Mouse (Mus musculus) inflammation-experienced regulatory T-cells, adult 6 months (primary cell): ENCODE results near the gene Xirp2. TPM values are rescaled to one million over a fixed set of nuclear protein-coding genes. Genes with fewer than 3 reads are reported as not detected.
"Not testable (repeated sequence)": the region's sequence is repeated elsewhere in the genome, so short reads cannot be mapped to it uniquely, and the experiment has no call there.

Experiments used
- ATAC-seq: one replicate; pipeline ENCODE4 v1.8.0; 2017
- polyA plus RNA-seq, 3 experiments: library from polyadenylated mRNA; unstranded; fragments of 100-300 nt; shearing (Covaris generic); gene quantifications; one replicate each; pipeline ENCODE4 v1.2.1; 2017

Gene Xirp2
- polyA plus RNA-seq: not detected

DNA sequence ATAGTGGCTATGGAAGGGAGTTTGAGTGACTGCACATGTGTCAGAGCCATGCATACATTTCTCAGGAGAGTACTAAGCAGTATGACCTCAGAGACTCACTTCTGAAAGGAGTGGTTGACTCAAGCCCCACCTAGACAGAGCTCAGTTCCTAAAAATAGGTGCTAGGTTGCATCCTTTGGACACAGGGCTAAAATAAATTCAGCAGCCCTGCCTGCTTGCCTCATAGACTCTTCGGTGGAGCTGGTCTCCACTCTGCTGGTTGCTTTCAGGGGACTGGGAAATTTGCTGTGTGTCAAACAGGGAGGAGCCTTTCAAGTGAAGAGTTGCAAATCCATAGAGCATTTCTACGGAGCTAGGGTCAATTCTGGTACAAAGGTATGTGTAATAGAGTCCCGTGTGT is at the start of gene Xirp2:
Xirp2 (plus strand) TSS at position 223 of the 400 bp plus-strand sequence.
- no peak for ATAC-seq

DNA sequence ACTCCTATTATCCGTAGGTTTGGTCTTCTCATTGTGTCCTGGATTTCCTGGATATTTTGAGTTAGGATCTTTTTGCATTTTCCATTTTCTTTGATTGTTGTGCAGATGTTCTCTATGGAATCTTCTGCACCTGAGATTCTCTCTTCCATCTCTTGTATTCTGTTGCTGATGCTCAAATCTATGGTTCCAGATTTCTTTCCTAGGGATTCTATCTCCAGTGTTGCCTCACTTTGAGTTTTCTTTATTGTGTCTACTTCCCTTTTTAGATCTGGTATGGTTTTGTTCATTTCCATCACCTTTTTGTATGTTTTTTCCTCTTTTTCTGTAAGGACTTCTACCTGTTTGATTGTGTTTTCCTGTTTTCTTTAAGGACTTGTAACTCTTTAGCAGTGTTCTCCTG is 32.4 kb upstream of the Xirp2 start, which contains the start of gene Gm21830:
Gm21830 (plus strand) TSS at position 301 of the 400 bp plus-strand sequence.
- ATAC-seq: not testable (repeated sequence)

DNA sequence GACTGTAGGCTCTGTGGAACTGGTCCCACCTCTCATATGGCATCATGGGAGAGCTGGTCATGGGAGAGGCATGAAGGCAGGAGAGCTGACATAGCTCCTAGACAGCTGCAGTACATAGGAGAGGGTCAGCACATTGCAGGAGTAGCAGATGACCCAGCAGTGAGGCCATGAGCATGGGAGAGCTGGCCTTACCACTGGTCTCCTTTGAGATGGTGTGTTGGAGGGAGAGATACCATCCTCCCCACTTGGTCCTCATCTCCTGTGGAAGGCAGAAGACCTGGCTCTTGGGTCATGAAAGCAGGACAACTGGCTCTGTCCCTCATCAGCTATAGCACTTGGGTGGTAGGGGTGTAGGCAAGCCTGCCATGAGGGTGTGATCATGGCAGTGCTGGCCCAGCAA is 24.9 kb upstream of the Xirp2 start:
- no peak for ATAC-seq

DNA sequence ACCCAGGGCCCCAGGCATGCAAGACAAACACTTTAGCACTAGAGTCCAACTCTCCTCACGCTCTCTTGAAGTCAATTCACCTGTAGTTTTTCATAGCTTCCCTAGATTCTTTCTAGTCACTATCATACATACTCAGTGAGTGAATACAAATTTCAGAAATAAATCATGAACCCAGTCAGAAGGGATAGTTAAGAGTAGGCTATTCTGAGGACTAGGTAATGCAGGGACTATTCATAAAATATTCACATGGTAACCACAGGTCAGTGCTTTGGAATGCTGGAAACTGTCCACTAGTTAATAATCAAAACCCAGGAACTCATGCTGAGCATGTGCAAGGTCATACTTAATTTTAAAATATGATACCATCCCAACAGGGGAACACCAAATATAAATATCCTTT is 23.0 kb upstream of the Xirp2 start:
- ATAC-seq: no peak

DNA sequence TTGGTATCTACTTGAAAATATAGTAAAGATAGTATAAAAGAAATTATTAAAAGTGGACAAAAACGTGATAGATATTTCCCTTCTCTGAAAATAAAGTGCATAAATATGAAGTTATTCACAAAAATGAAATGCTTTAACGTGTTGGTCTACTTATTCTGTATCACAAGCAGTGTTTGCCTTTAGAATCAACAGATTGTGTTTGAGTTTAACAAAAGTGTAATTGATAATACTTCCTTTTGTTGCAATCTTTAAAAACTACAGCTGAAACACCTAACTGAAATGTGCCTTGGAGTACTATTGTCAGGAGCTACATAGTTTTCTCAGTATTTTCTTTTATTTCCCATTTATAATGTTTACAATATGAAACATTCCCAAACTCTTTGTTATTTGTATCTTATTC is 12.7 kb upstream of the Xirp2 start, which contains the start of gene Gm26727:
Gm26727 (minus strand) TSS at position 101 of the 400 bp plus-strand sequence.
- ATAC-seq: no peak

DNA sequence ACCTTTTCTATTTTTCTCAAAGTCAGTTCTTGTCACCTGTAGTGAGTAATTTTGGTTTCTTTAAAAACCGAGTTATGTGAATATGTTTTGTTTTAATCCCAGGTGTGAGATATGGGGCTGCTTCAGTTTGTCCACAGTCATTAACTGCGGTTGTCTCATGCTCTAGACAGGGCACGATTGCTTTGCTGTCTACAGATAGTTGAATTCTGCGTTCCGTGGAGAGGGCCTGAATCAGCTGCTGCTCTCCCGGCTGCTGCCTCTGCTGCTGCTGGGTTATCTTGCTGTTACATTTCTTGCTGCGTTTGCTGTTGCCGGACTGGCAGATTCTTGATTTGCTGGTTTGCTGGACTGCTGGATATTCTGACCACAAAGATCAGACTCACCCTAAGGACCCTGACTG is 7.5 kb upstream of the Xirp2 start:
- ATAC-seq: no peak

DNA sequence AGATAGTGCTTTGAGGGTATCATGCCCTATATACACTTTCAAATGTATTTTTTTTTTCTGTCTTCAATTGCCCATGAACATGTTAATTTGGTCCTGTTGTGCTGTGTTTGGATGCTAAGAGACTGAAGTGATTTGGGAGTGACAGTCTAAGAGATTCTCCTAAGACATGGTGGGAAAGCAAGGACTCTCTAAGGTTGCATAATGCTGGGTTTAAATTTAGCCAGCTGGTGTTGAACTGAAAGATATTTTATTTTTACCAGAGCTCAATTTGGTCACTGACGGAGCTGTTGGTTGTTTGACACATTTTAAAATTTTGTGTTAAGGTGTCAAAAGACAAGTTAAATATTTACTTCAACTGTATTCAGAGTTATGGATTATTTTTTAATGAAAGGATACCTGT is 970 bp downstream of the Xirp2 start:
- no peak for ATAC-seq

DNA sequence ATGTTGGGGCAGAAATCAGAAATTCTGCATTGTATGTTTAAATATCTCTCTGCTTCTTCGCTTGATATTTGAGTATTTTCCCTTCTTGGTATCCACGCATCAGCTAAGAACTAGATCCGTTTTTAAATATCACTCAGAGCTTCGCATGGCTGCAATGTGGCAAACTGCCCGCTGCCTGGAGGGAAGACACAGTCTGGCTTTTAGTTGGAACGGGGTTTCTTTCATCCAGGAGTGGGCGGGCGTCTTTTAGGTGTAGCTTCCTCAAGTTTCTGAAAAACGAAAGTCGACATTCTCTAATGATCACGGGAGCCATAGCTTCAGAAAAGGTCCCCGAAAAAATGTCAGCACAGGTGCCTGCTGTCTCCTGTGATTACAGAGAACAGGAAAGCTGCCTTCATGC is 1.4 kb downstream of the Xirp2 start:
- ATAC-seq: no peak

DNA sequence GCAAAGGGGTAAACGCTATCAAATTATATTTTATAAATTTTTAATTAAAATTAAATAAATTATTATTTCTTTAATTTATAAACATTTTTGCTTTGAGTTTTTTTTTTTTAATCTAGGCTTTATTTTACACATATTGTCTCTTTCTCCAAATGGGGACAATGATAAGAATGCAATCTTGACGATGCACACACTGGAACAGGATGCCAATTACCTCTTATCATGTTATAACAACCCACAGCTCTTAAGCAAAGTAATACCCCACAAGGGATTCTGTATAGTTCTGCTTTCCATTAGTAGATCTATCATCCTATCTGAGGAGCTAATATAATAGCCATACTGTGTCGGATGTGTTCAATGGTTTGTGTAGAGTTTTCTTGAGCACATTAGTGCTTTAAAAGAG is 15.1 kb downstream of the Xirp2 start:
- ATAC-seq: no peak

DNA sequence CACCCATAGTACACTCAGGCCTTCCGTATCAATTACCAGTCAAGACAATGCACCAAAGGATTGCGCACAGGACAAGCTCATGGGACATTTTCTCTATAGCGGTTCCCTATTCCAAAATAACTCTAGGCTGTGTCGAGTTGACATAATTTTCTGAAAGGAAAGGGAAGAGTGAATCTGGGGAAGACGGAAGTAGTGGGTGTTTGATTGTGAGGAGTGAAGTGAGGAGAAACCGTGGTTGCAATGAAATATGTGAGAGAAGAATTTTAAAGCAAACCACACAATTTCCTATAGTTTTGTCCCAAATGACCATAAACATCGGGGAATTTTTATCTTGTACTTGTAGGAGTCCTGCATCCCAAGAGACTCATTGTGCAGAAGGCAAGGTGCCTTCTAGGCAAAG is 21.2 kb downstream of the Xirp2 start:
- no peak for ATAC-seq

DNA sequence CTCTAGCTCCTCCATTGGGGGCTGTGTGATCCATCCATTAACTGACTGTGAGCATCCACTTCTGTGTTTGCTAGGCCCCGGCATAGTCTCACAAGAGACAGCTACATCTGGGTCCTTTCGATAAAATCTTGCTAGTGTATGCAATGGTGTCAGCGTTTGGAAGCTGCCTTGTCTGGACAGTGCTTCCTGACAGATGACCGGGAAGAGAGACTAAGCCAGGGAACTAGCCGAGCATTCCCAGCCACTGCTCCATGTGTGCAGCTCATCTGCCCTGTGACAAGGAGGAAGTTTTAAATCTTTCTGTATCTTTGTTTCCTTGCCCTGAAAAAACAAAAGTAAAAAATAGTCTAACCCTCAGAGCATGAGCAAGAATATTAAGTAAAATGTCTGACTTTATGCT is 24.2 kb downstream of the Xirp2 start:
- not testable (repeated sequence) for ATAC-seq

DNA sequence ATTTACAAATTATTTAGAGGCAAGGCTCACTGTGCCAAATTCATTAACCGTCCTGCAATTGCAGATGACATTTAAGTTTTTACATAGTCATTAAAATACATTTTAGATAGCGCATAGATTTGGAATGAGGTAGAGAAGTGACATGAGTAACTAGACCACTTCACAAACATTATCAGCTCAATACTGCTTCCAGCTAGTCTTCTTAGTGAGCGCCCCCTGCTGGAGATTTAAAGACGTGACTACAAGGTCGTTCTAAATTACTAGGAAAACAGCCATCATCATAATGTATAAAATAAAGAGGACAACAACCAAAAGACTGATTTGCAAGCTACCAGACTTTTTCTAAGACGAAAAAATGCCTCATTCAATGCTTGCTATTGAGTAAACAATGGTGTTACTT is 32.0 kb downstream of the Xirp2 start:
- no peak for ATAC-seq

DNA sequence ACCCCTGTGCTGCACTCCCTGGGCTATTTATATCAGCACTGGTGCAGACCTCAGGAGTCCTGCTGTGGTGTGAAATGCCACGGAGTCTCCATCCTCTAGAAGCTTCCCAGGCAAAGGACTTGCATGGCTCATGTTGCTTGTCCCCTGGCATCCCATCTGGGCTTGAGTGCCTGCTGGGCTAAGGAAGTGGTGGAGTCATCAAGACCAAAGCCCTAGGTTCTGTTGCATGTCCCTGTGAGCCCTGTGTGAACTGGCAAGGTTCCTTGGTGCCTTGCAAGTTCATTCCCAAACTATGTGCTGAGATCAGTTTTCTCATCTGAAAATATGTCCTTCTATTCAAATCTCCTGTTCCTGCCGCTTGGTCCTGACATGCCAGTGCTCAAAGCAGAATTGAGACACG is 35.2 kb downstream of the Xirp2 start:
- ATAC-seq: no peak

DNA sequence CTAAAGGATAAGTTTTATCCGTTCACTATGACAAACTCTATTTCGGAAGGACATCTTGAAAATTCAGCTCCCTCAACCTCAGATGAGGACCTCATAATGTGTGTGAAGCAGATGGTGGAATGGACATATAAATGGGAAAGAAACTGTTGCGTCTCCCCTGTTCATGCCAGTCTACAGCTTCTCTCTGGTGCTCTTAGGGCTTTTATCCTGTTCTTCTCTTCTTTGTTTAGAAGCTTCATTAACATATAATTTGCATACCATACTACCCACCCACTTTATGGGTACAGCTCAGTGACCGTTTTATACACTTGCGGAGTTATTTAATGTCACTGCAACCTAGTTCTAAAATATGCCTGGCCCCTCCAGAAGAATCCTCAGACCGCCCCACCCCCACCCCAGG is 40.9 kb downstream of the Xirp2 start:
- no peak for ATAC-seq

DNA sequence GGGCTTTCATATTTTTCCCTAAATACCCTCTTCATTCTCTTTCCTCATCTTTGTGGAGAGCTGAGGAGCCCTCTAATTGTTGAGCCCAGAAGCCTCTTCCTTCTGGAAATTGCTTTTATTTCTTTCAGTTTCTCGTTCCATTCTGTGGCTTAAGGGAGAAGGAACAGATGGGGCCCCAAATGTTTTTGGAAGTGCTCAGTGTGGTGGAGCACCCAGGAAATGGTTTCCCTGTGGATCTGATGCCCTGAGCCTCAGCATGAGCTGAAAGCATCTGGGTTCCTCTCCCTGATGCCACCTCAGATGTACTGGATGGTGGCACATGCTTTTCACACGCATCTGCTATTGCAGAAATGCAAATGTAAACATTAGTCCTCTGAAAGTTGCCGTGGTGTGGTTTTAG is 41.4 kb downstream of the Xirp2 start:
- no peak for ATAC-seq

DNA sequence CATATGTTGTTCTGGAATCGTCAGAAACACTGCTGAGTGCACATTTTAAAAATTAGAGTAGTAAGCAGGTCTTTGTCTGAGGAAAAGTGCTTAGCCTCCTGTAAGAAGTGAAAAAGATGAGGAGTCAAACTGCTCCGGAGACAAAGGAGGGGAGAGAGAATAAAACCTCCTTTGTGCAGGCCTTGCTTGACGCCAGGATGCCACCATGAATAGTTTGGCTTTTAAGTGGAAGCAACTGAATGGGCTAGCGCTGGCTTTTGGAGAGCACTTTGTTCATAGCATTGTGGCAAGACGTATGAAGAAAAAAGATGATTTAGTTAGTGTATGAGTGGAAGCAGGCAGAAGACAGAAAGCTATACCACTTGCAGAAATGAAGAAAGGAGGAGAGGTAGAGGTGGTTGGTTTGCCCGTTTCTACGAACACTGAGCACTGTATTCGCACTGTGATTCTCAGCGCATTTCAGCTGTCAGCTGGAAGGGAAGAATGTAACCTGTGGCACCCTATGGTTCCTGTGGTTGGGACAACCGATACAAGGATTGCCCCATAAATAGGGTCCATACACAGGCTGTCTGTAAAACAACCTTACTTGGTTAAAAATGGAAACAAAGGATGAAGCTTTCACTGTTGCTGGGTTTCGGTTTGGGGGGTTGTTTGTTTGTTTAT is 42.8 kb downstream of the Xirp2 start:
- no peak for ATAC-seq

DNA sequence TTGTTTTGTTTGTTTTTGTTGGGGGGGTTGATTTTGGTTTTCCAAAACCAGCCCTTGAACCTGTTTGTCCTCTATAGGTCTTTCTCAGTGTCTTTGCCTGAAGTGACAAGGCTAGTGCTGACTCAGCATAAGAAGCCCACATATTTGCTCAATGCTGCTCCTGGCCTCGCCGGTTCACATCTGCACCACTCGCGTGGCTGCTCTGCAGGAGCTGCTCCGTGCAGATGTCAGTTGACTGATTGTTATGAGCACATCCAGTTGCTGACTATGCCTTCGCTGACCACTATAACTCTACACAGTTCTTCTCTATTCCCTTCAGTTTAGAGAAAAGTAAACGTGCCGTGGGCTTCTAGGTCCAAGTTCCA is 43.3 kb downstream of the Xirp2 start:
- no peak for ATAC-seq

DNA sequence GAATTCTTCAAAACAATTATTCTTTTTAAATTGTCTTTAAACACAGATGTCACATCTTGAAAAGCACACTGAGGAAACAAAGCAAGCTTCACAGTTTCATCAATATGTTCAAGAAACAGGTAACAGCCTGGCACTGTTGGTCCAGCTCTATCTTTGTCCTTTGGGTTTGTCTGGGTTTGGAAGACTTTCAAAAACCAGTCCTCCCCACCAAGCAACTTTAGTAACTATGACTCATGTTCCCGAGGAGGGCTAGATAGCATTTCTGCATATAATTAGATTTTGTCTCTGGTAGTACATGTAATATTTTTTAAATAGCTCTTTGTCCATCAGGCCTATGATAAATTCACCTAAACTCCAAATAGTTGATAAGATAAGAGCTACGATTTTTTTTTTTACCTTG is 59.7 kb downstream of the Xirp2 start:
- no peak for ATAC-seq

DNA sequence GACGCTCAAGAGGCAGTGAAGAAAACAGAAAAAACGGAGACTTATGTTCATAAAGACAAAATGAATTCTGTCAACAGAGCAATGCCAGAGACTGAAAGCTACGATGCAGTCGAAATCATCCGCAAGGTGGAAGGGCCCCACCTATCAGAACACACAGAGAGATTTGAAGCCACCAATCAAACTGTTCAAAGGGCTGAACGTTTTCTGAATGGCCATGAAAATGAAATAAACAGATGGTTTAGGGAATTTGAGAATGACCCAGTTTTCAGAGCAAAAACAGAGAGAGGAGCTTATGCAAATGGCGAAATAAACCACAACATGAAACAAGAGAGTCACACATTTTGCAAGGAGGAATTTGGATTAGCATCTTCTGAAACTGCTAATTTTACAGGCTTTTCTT is 70.6 kb downstream of the Xirp2 start:
- no peak for ATAC-seq

DNA sequence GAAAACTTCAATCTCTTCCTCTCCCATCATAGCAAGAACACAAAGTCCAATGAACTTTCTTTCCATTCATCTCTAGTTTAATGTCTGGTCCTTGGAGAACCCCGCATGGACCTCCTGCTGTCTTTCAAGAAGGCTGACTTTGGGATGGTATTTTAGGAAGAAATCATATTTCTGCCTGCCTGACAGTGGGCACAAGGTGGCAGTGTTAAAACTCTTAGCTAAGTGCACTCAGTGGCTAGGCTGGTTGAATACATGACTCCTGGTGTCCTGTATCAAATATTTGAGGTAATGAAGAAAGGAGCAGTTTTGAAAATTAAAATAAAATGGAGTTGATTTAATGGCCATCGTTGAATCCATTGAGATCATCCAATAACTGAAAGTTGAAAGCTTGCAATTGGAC is 89.5 kb downstream of the Xirp2 start:
- no peak for ATAC-seq

DNA sequence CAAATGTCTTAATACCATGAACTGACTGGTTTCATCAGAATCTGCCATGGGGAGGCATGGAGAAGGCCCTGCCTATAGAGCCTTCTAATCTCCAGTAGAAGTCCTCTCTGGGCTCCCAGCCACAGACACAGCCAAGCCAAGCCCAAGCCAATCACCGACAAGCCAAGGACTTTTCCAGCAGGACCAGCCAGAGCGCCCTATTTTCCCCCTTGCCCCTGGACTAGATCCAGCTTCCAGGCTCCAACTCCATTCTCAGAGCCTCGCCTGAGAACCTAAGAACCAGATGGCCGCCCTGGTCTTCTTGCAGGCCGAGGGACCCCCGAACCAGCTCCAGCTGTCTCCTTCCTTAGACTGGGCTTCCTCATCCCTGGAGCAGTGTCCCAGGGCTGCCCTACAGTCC is 93.6 kb downstream of the Xirp2 start:
- no peak for ATAC-seq

DNA sequence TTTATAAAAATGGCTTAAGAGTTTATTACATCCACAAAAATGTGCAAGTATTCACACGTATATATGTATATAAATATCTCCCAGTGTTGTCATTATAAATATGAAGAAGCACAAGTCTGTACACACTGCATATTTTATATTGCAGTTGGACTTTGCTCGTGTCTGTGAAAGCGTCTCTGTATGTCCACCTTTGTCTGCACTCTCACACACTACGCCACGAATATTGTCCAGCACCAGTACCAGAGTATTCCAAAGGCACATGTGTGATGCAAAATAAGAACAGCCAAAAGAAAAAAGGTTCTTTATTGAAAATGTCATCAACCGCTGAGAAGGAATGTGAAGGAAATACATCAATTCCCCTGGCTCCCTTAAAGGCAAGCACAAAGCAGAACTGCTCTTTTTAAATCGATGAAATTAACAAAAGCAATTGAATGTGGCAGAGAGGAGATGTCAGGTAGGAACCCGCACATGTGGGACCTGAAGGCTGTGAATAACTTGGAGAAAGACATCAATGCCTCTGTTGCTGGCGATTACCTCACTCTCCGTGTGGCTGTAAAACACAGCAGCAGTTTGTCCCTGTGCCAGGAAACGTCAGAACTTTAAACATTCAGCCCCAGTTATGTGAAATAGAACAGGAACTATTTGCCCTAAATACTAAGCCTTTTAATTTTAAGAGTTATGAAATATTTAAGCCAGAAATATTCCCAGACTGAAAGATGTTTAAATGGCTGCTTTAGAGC is 96.3 kb downstream of the Xirp2 start:
- ATAC-seq: no peak

DNA sequence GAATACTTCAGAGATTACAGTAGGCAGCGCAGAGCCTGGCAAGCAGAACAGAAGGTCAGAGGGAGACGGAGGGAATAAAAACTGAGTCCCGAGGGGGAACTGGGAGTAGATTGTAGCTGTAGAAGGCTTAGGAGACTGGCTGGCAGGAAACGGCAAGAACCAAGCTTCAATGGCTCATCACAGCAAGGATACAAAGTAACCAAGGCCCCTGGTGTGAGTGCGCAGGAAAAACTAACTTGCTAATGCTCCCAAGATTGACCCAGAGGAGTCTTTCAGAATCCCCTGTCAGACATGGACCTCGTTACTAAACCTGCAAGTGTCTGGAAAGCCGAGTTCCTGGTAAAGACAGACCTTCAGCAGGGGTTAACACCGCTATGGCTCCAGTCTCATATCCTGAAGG is 98.6 kb downstream of the Xirp2 start:
- ATAC-seq: no peak

DNA sequence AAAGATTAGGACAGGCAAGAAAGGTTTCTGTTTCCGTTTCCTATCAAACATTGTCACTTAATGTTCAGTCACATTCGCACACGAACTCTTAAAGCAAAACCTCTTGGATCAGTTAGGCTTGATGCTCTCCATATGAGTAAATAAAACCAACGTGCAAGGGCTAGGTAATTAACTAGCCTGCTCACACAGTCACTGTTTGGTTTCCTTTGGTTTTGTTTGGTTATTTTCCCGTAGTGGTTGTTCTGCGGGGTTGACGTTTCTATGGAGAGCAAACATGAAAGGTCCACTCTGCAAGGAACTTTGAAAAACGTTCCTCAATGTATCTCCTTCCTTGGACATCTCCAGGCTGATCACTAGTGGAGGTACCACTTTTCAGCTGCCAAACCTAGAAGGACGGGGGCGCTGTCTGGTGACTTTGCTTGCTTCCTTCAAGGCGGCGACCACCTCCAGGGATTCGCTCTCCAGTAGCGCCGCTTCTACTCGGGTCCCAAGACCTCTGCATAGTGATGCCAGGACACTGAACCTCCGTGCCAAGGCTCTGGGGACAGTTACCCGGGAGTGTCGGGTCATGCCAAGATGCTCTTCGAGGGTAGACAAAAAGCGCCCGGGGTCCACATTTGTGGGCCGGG is 119.2 kb downstream of the Xirp2 start:
- ATAC-seq: no peak
